Mouse (Mus musculus) limb, embryonic 11.5 days (tissue): Measurements from ENCODE around the gene Kirrel. TPM values are rescaled to one million over a fixed set of nuclear protein-coding genes. Genes with fewer than 3 reads are reported as not detected.

Source experiments
- ATAC-seq: fragments of 200-750 bp; cut with Nextera tagmentation; 2 replicates; pipeline ENCODE4 v1.8.0; 2017; ENCODE audit warnings: low read depth; ENCODE audit not compliant: insufficient number of reproducible peaks, low FRiP score, low TSS enrichment
- DNase-seq: peaks from one replicate; pipeline ENCODE4 v3.0.0-alpha.2; 2015; ENCODE audit warnings: low spot score
- H3K27ac ChIP-seq: fragments of 300-500 bp; sonication (generic); replicated peaks from 2 replicates; pipeline ENCODE4 v1.5.1; 2014; ENCODE audit warnings: low read depth, mild to moderate bottlenecking, low read length
- H3K27me3 ChIP-seq: fragments of 300-500 bp; sonication (generic); 2 replicates; pipeline ENCODE4 v1.6.1; 2014; ENCODE audit warnings: mild to moderate bottlenecking, low read length, mixed read lengths; ENCODE audit not compliant: control insufficient read depth, insufficient read depth
- H3K36me3 ChIP-seq: fragments of 300-500 bp; sonication (generic); 2 replicates; pipeline ENCODE4 v1.6.1; 2014; ENCODE audit warnings: mild to moderate bottlenecking, low read length, moderate library complexity, mixed read lengths; ENCODE audit not compliant: control insufficient read depth, insufficient read depth
- H3K4me1 ChIP-seq: fragments of 300-500 bp; sonication (generic); 2 replicates; pipeline ENCODE4 v1.6.1; 2014; ENCODE audit warnings: low read length, mixed read lengths; ENCODE audit not compliant: control insufficient read depth, insufficient read depth
- H3K4me2 ChIP-seq: fragments of 300-500 bp; sonication (generic); 2 replicates; pipeline ENCODE4 v1.6.1; 2014; ENCODE audit warnings: low read depth, mild to moderate bottlenecking, moderate library complexity; ENCODE audit not compliant: severe bottlenecking
- H3K4me3 ChIP-seq: fragments of 300-500 bp; sonication (generic); 2 replicates; pipeline ENCODE4 v1.5.1; 2014; ENCODE audit warnings: low read depth, low read length
- H3K9ac ChIP-seq: fragments of 300-500 bp; sonication (generic); 2 replicates; pipeline ENCODE4 v1.6.1; 2014; ENCODE audit warnings: mild to moderate bottlenecking, low read length
- H3K9me3 ChIP-seq: fragments of 300-500 bp; sonication (generic); 2 replicates; pipeline ENCODE4 v1.6.1; 2016; ENCODE audit warnings: low read length; ENCODE audit not compliant: control insufficient read depth
- WGBS: fragments of 180-500 bp; shearing (Covaris S2); extraction: QIAGEN DNeasy Blood & Tissue Kit; methylation state at CpG from one replicate; pipeline ENCODE4 v1.1.7; 2014; 5-methylcytosine and 5-hydroxymethylcytosine counted together
- polyA plus RNA-seq: library from polyadenylated mRNA; unstranded; fragments of >200 nt; fragmentation: Nextera tagmentation; extraction: Ambion mirVana; gene quantifications from 2 replicates; pipeline ENCODE4 v1.2.1, GENCODE M21; 2014

Gene Kirrel
- polyA plus RNA-seq, 1 experiment from 2014 or later: 12.8 TPM

- Histone ChIP-seq H3K4me3 (peak overlapping the region; percentile 49), H3K9ac (peak overlapping the region; percentile 88), H3K36me3 (no peaks in the 10 kb centered on the region), H3K27me3 (no peaks in the 10 kb centered on the region), H3K27ac (peak overlapping the region; percentile 72; the same call in 1 of the 2 replicates), H3K4me1 (peaks cover 28% of the 10 kb centered on the region), H3K9me3 (no peaks in the 10 kb centered on the region), H3K4me2 (peak overlapping the region; percentile 94)
- peak; percentile 70 for DNase-seq
- no peak; the same call in 1 of the 2 replicates for ATAC-seq
- 1% methylated on average over 15 of the region's 15 CpGs for WGBS
Measured at GRCm38 (mm10) chr3:87172351-87173102, 2.0 kb downstream of the Kirrel start.

- peak overlapping the region; percentile 49 for H3K4me3 ChIP-seq
Measured at GRCm38 (mm10) chr3:87171201-87172100, 3.1 kb downstream of the Kirrel start.

GRCm38 (mm10) chr3:87169402-87170015 is 5.0 kb downstream of the Kirrel start:
- 45% methylated on average over 5 of the region's 5 CpGs for WGBS
- H3K27ac ChIP-seq: no peak overlapping the region
- H3K36me3 ChIP-seq: no peaks in the 10 kb centered on the region
- peaks cover 44% of the 10 kb centered on the region for H3K4me1 ChIP-seq
- H3K4me2 ChIP-seq: no peak overlapping the region
- no peak overlapping the region for H3K4me3 ChIP-seq
- no peak overlapping the region for H3K9ac ChIP-seq
- DNase-seq (peak; percentile 16), ATAC-seq (no peak)
- no peaks in the 10 kb centered on the region for H3K27me3 ChIP-seq
- H3K9me3 ChIP-seq: no peaks in the 10 kb centered on the region

More at GRCm38 (mm10) chr3:87171201-87172100, 3.1 kb downstream of the Kirrel start:
- Histone ChIP-seq H3K36me3 (no peaks in the 10 kb centered on the region), H3K27ac (no peak overlapping the region), H3K4me1 (peaks cover 28% of the 10 kb centered on the region), H3K9me3 (no peaks in the 10 kb centered on the region), H3K27me3 (no peaks in the 10 kb centered on the region), H3K4me2 (peak overlapping the region; percentile 94), H3K9ac (peak overlapping the region; percentile 88; the same call in 1 of the 2 replicates)
- ATAC-seq (no peak), DNase-seq (peak; percentile 21)
- 41% methylated on average over 13 of the region's 13 CpGs for WGBS

GRCm38 (mm10) chr3:87168756-87169155 is 5.8 kb downstream of the Kirrel start:
- no peaks in the 10 kb centered on the region for H3K27me3 ChIP-seq
- no peak overlapping the region for H3K9ac ChIP-seq
- H3K4me3 ChIP-seq: no peak overlapping the region
- H3K4me2 ChIP-seq: no peak overlapping the region
- peaks cover 51% of the 10 kb centered on the region for H3K4me1 ChIP-seq
- no peak for ATAC-seq
- no peaks in the 10 kb centered on the region for H3K9me3 ChIP-seq
- no peak overlapping the region for H3K27ac ChIP-seq
- DNase-seq: no peak
- no peaks in the 10 kb centered on the region for H3K36me3 ChIP-seq
- WGBS: 39% methylated on average over 7 of the region's 7 CpGs

DNA sequence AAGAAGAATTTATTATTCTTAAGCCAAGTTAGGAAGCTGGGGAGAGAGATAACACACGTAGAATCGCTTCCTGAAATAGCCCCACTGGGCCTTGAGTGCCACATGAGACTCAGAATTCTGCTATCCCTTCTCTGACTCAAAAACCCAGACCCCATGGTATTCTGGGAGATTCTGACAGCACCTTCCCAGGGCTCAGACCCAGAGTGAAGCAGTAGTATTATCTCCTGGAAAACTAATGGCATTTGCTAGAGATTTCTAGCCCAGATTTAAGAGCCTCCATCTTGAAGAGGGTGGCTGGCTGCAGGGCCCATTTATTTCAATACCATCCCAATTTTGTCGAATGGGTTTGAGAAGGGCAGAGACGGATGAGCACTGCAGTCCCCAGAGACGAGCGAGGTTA is 6.9 kb downstream of the Kirrel start:
- no peak for ATAC-seq
- peak; percentile 2 for DNase-seq
- no peak overlapping the region for H3K27ac ChIP-seq

GRCm38 (mm10) chr3:87165291-87165881 is 9.2 kb downstream of the Kirrel start:
- no peak for ATAC-seq
- no peak overlapping the region for H3K4me3 ChIP-seq
- peaks cover 58% of the 10 kb centered on the region for H3K4me1 ChIP-seq
- H3K4me2 ChIP-seq: peak overlapping the region; percentile 15; the same call in 1 of the 2 replicates
- H3K27ac ChIP-seq: peak overlapping the region; percentile 77
- no peaks in the 10 kb centered on the region for H3K36me3 ChIP-seq
- WGBS: 22% methylated on average over 8 of the region's 8 CpGs
- peak; percentile 52 for DNase-seq
- no peaks in the 10 kb centered on the region for H3K27me3 ChIP-seq
- H3K9me3 ChIP-seq: no peaks in the 10 kb centered on the region
- H3K9ac ChIP-seq: no peak overlapping the region; the same call in 1 of the 2 replicates

More for the DNA sequence above, 6.9 kb downstream of the Kirrel start:
- no peaks in the 10 kb centered on the region for H3K36me3 ChIP-seq
- no peak overlapping the region for H3K4me3 ChIP-seq
- H3K27me3 ChIP-seq: no peaks in the 10 kb centered on the region
- H3K9me3 ChIP-seq: no peaks in the 10 kb centered on the region
- no peak overlapping the region for H3K4me2 ChIP-seq
- no peak overlapping the region for H3K9ac ChIP-seq
- H3K4me1 ChIP-seq: peaks cover 57% of the 10 kb centered on the region
- 80% methylated on average over 6 of the region's 6 CpGs for WGBS

DNA sequence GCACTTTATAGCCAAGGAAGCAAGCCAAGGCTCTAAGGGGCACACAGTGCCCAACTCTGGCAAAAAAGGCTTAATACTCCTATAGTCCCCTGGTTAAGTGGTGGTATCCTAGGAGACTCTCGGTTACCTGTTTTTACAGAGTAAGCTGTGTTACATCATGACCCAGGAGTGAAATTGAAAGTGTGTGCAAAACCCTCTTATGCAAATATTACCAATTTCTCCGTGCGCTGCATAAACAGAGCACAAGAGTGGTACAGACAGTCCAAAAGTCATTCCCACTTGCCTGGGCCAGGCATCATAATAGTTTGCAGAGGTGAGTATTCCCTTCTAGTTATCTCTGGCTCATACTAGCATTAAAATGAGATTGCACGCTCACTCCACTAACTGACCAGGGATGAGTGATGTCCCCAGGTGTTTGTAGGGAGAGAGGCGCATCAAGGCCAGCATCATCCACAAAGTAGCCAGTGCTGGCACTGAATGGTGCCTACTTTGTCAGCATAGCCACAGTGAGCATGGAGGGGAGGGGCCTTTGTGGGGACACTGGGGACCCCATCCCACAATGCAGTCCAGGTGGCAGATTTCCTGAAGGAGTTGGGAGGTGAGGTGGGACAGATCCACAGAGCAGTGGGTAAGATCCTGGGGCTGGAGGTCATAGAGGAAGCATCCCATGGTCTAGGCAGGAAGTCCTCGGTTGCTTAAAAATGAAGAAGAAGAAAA is 10.3 kb downstream of the Kirrel start:
- H3K4me2 ChIP-seq: no peak overlapping the region
- no peak overlapping the region for H3K9ac ChIP-seq
- H3K4me1 ChIP-seq: peaks cover 53% of the 10 kb centered on the region
- no peaks in the 10 kb centered on the region for H3K27me3 ChIP-seq
- H3K36me3 ChIP-seq: no peaks in the 10 kb centered on the region
- no peak overlapping the region for H3K4me3 ChIP-seq
- peak overlapping the region; percentile 52; the same call in 1 of the 2 replicates for H3K27ac ChIP-seq
- no peaks in the 10 kb centered on the region for H3K9me3 ChIP-seq
- 84% methylated on average over 6 of the region's 6 CpGs for WGBS
- DNase-seq: peak; percentile 20
- no peak for ATAC-seq
